19 mouse cellular contexts compared by ENCODE assay signal in the genomic region with DNA sequence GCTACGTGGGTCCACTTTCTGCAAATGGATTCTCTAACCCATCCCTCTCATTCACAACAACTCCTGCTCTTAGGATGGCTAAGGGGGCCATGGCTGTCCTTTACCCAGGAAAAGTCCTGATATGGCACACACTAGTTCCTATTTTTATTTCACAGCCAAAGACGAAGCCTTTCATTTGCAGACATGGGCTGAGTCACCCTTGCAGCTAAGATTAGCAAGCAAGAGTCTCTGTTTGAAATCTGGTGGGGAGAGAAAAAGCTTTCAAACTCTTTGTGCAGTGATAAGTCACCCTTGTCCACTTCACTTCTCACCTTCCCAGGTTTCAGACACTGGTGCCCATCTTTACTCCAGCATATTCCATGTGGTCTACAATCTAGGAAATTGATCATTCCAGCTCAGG. TPM values are rescaled to one million over a fixed set of nuclear protein-coding genes. Genes with fewer than 3 reads are reported as not detected.
DNase-seq lines count a peak whose midpoint lies in the region; ATAC-seq and TF ChIP-seq lines count a peak whose summit lies in the region.
"Had no signal": no experiment of that assay in that cellular context is flagged by ENCODE, and none has a peak within 500 bp of the region (broad histone marks: within the 10 kb centered on the region; RNA-seq: fewer than 3 reads in every experiment).

No protein-coding gene starts in this region.

- no peak overlapping the region for H3K4me2 ChIP-seq in heart, embryonic 11.5 days
- H3K4me2 ChIP-seq: embryonic facial prominence, embryonic 15.5 days; forebrain, embryonic 13.5 days; limb, embryonic 15.5 days; midbrain, embryonic 15.5 days had no signal

- intact Hi-C loops in heart, postnatal 25 days (cut with DNase I): no loop called here
- intact Hi-C loops in left cerebral cortex, adult 2 months (cut with DNase I): loop anchor here (5.0 kb wide), 1 partner anchor 35 kb away; a partner anchor contains a TSS
- intact Hi-C loops in left cerebral cortex, postnatal 36 days (cut with DNase I): no loop called here

- H3K36me3 ChIP-seq in heart, embryonic 11.5 days (ENCODE audit: control insufficient read depth, insufficient read depth, low read length): no peaks in the 10 kb centered on the region
- H3K36me3 ChIP-seq: embryonic facial prominence, embryonic 15.5 days; limb, embryonic 15.5 days; midbrain, embryonic 15.5 days had no signal

- no peaks in the 10 kb centered on the region; the same call in 1 of the 2 replicates for H3K4me1 ChIP-seq in heart, embryonic 11.5 days (ENCODE audit: control insufficient read depth, insufficient read depth, low read length)
- H3K4me1 ChIP-seq in embryonic fibroblast, embryonic 13.5 days (ENCODE audit: control insufficient read depth, insufficient read depth, low read length): peaks cover 12% of the 10 kb centered on the region
- H3K4me1 ChIP-seq: embryonic facial prominence, embryonic 15.5 days; forebrain, embryonic 13.5 days; limb, embryonic 15.5 days; midbrain, embryonic 15.5 days had no signal

- H3K9me3 ChIP-seq in heart, embryonic 11.5 days (replicated peaks; ENCODE audit: control insufficient read depth, low read length): no peaks in the 10 kb centered on the region
- H3K9me3 ChIP-seq: embryonic facial prominence, embryonic 15.5 days; forebrain, embryonic 13.5 days; limb, embryonic 15.5 days; midbrain, embryonic 15.5 days had no signal

- no peak for DNase-seq in heart, postnatal 25 days (ENCODE audit: low spot score)
- no peak for DNase-seq in left cerebral cortex, adult 2 months (ENCODE audit: extremely low spot score in 1 of 2, low spot score in 2 of 2)
- no peak for DNase-seq in left cerebral cortex, postnatal 36 days (ENCODE audit: low spot score in 2 of 2)
- DNase-seq in Muller cell, postnatal 12 days (ENCODE audit: inconsistent ontology term): peak; percentile 13
- DNase-seq in liver: no peak
- DNase-seq in lung, postnatal 14 days: no peak
- DNase-seq: cerebellum, adult 11-12 months; gastrocnemius, postnatal 10 days; lung, adult 18-20 months; thymus, postnatal 25 days had no signal

- no peaks in the 10 kb centered on the region for H3K27me3 ChIP-seq in heart, embryonic 11.5 days (ENCODE audit: control insufficient read depth, insufficient read depth, low read length)

- no peak overlapping the region for H3K4me3 ChIP-seq in heart, embryonic 11.5 days (ENCODE audit: low read depth, low read length)
- no peak overlapping the region for H3K4me3 ChIP-seq in left cerebral cortex, adult 2 months
- no peak overlapping the region for H3K4me3 ChIP-seq in embryonic fibroblast, embryonic 13.5 days (ENCODE audit: insufficient read depth, low read length)
- H3K4me3 ChIP-seq: embryonic facial prominence, embryonic 15.5 days; forebrain, embryonic 13.5 days; limb, embryonic 15.5 days; midbrain, embryonic 15.5 days had no signal

- TF ChIP-seq CTCF in left cerebral cortex, adult 2 months (IDR thresholded peaks at IDR 0.05): no peak
- TF ChIP-seq CTCF in embryonic fibroblast, embryonic 13.5 days (IDR thresholded peaks at IDR 0.05; ENCODE audit: borderline replicate concordance, insufficient read depth, low read length): no peak

- H3K9ac ChIP-seq in heart, embryonic 11.5 days (ENCODE audit: low read depth, low read length): no peak overlapping the region
- H3K9ac ChIP-seq: embryonic facial prominence, embryonic 15.5 days; forebrain, embryonic 13.5 days; limb, embryonic 15.5 days; midbrain, embryonic 15.5 days had no signal

- no peak for ATAC-seq in heart, embryonic 11.5 days (replicated peaks; ENCODE audit: insufficient number of reproducible peaks, low FRiP score, low TSS enrichment)
- ATAC-seq: activated CD4-positive, CD25-positive, alpha-beta regulatory T cell, adult 4 months; CD4-positive, CD25-positive, alpha-beta regulatory T cell, adult 4 months; forebrain, embryonic 13.5 days; inflammation-experienced regulatory T-cells, adult 6 months; midbrain, embryonic 15.5 days had no signal

- WGBS in heart, embryonic 11.5 days (ENCODE audit: insufficient replicate concordance): 35% methylated on average over 2 of the region's 2 CpGs

- TF ChIP-seq POLR2A in embryonic fibroblast, embryonic 13.5 days (IDR thresholded peaks at IDR 0.05; ENCODE audit: low read depth, low read length): no peak

- peak overlapping the region; percentile 59; the same call in 1 of the 2 replicates for H3K27ac ChIP-seq in heart, embryonic 11.5 days (ENCODE audit: low read depth, low read length)
- H3K27ac ChIP-seq in left cerebral cortex, adult 2 months: peak overlapping the region; percentile 71
- H3K27ac ChIP-seq in embryonic fibroblast, embryonic 13.5 days (ENCODE audit: insufficient read depth, low read length): peak overlapping the region; percentile 84
- H3K27ac ChIP-seq: embryonic facial prominence, embryonic 15.5 days; forebrain, embryonic 13.5 days; limb, embryonic 15.5 days; midbrain, embryonic 15.5 days had no signal

RNA-seq across cellular contexts. Expression of a gene that starts 36.9 kb away (rescaled TPM):
- polyA plus RNA-seq in heart, embryonic 11.5 days (2014; fragmentation: Nextera tagmentation; extraction: Ambion mirVana): 2,694 and 2,831 TPM in 2 replicates
- 100 to 1,000 TPM; 459 to 522 TPM for total RNA-seq in heart, postnatal 25 days (2021)
- 100 to 1,000 TPM; 851 to 933 TPM for total RNA-seq in left cerebral cortex, adult 2 months (2021)
- total RNA-seq in left cerebral cortex, postnatal 36 days (2021): 100 to 1,000 TPM; 896 to 982 TPM
- polyA plus RNA-seq in embryonic fibroblast, embryonic 13.5 days (2011; ENCODE audit: insufficient read length, low read depth, missing spikeins): 2,205 and 2,784 TPM in 2 replicates
